Mouse (Mus musculus): Measurements from ENCODE around the gene Npc1l1.

DNA sequence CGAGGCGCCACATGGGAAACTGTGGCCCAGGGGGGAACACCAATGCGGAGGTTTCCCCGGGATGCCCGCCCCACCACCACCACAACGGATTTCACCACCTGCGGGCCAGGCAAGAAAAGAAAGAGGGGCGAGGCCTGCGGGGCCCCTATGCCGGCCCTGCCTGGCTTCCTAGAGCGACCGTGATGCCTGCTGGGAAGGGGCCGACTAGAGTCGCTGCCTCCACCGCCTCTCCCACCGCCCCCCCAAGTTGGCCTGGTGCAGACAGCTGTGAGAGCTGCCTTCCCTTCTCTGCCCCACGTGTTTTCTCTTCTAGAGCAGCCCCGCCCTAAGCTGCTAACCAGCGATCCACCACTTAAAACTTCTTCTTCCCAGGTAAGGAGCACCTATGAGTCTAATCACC is 14.8 kb upstream of the Npc1l1 start:
- TF ChIP-seq CTCF (IDR thresholded peaks at IDR 0.05; ENCODE audit: borderline replicate concordance, extremely low read depth, insufficient read depth, insufficient read length) (no peak), POLR2A (IDR thresholded peaks at IDR 0.05; ENCODE audit: borderline replicate concordance, extremely low read depth, insufficient read depth, insufficient read length, poor library complexity, severe bottlenecking) (no peak)
